8 mouse cellular contexts compared by ENCODE assay signal in the genomic region with DNA sequence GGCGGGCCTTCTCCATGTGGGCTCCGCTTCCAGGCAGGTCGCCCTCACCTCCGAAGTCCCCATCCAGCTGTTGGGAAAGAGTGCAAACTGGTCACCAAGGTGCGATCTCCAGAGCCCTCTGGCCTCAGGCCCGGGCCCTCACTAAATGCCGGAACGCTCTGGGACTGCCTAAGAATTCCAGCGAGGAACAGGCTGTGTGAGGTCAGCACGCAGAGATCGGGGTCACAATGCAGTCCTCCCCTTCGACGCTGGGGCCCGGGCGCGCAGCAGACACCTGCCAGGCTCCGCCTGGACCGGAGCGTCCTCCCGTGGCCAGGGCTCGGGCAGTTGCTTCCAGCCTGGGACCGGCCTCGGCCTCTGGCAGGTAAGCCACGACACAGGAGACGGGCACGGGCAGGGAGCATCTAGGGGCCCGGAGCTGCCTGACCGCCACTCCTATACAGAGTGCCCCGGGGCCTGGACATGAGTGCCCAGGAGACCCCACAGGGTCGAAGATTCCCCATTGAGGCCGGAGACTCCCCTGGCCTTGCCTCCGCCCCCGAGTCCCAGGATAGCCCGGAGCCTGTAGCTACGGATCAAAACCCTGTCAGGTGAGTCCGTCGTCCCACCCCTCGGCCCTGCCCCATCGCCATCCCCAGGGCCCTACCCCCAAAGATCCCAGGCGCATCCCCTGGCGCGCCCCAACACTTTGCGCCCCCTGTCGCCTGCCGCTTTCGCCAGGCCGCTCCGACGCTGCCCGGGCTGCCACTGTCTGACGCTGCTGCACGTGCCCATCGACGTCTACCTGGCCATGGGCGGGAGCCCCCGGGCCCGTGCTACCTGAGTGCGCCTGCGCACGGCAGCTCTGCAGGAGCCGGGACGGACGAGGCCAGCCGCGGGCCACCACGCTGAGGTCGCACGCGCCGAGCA. TPM values are rescaled to one million over a fixed set of nuclear protein-coding genes. Genes with fewer than 3 reads are reported as not detected.
DNase-seq lines count a peak whose midpoint lies in the region; ATAC-seq lines count a peak whose summit lies in the region.

Tssk3 (minus strand) TSS at position 51 of the 909 bp plus-strand sequence.
Fam229a (plus strand) TSS at position 219 of the 909 bp plus-strand sequence.

- peaks cover 16% of the 10 kb centered on the region for H3K27me3 ChIP-seq in hindbrain, embryonic 14.5 days (ENCODE audit: control insufficient read depth, insufficient read depth, low read length)
- H3K27me3 ChIP-seq in liver, embryonic 11.5 days (replicated peaks; ENCODE audit: control insufficient read depth, insufficient read depth, low read length), result peaks cover 20% of the 10 kb centered on the region

- H3K9ac ChIP-seq in hindbrain, embryonic 14.5 days, result peak within 1 kb of the TSS; percentile 28; the same call in 1 of the 2 replicates
- no peak within 1 kb of the TSS for H3K9ac ChIP-seq in liver, embryonic 11.5 days (ENCODE audit: low read depth, low read length)

- H3K9me3 ChIP-seq in hindbrain, embryonic 14.5 days (ENCODE audit: control insufficient read depth, low read length), result no peaks in the 10 kb centered on the region
- no peaks in the 10 kb centered on the region for H3K9me3 ChIP-seq in liver, embryonic 11.5 days (ENCODE audit: control insufficient read depth, low read length)

- H3K36me3 ChIP-seq in hindbrain, embryonic 14.5 days (replicated peaks; ENCODE audit: control insufficient read depth, insufficient read depth), result peaks cover 32% of the 10 kb centered on the region
- H3K36me3 ChIP-seq in liver, embryonic 11.5 days (ENCODE audit: control insufficient read depth, insufficient read depth, low read length), result peaks cover 18% of the 10 kb centered on the region

- ATAC-seq in hindbrain, embryonic 14.5 days (ENCODE audit: low FRiP score), result peak; percentile 41; the same call in 1 of the 2 replicates
- peak; percentile 39 for ATAC-seq in liver, embryonic 11.5 days (replicated peaks; ENCODE audit: low FRiP score)
- ATAC-seq in erythroid progenitor cell, adult 5-6 weeks (replicated peaks; ENCODE audit: low FRiP score, poor library complexity, severe bottlenecking), result no peak

- H3K27ac ChIP-seq in hindbrain, embryonic 14.5 days, result no peak within 1 kb of the TSS
- no peak within 1 kb of the TSS for H3K27ac ChIP-seq in liver, embryonic 11.5 days (ENCODE audit: low read depth, low read length)

- H3K4me2 ChIP-seq in hindbrain, embryonic 14.5 days (replicated peaks), result peak within 1 kb of the TSS; percentile 57
- H3K4me2 ChIP-seq in liver, embryonic 11.5 days, result peak within 1 kb of the TSS; percentile 68

- peak within 1 kb of the TSS; percentile 29 for H3K4me3 ChIP-seq in hindbrain, embryonic 14.5 days (replicated peaks; ENCODE audit: low read length)
- H3K4me3 ChIP-seq in liver, embryonic 11.5 days (ENCODE audit: low read depth, low read length), result peak within 1 kb of the TSS; percentile 38

- peaks cover 17% of the 10 kb centered on the region for H3K4me1 ChIP-seq in hindbrain, embryonic 14.5 days (replicated peaks; ENCODE audit: control insufficient read depth, insufficient read depth, low read length)
- H3K4me1 ChIP-seq in liver, embryonic 11.5 days (replicated peaks; ENCODE audit: control insufficient read depth, insufficient read depth, low read length), result peaks cover 13% of the 10 kb centered on the region; the same call in 1 of the 2 replicates

- 3% methylated on average over 67 of the region's 70 CpGs for WGBS in hindbrain, embryonic 14.5 days
- WGBS in liver, embryonic 11.5 days, result 8% methylated on average over 70 of the region's 70 CpGs

- DNase-seq in spleen, adult 18-20 months, result peak; percentile 28 to 37
- DNase-seq in spleen, postnatal 4 days (ENCODE audit: low spot score in 2 of 2), result no peak
- DNase-seq in cerebellum, postnatal 36 days, result peak; percentile 31 to 66
- DNase-seq in hindbrain, embryonic 14.5 days (ENCODE audit: low spot score), result peak; percentile 46
- DNase-seq in liver, embryonic 11.5 days (ENCODE audit: low spot score), result no peak
- DNase-seq in neural tube, embryonic 10.5 days (ENCODE audit: extremely low spot score, low spot score), result peak; percentile 47
- DNase-seq in frontal cortex, postnatal 10 days (ENCODE audit: low spot score in 2 of 2), result no peak

RNA-seq across cellular contexts. Expression of gene Tssk3, which starts in this region (rescaled TPM):
- 0.16 and 0.46 TPM in 2 replicates for polyA plus RNA-seq in hindbrain, embryonic 14.5 days (2014; fragmentation: Nextera tagmentation; extraction: Ambion mirVana)
- polyA plus RNA-seq in liver, embryonic 11.5 days (2014; fragmentation: Nextera tagmentation; extraction: Ambion mirVana), result not detected in 2 replicates
- total RNA-seq in erythroid progenitor cell, adult 5-6 weeks (2015; ENCODE audit: low replicate concordance), result not detected in 2 replicates
- total RNA-seq in erythroid progenitor cell, adult 5-6 weeks (2017; ENCODE audit: low replicate concordance), result not detected in 2 replicates

RNA-seq across cellular contexts. Expression of gene Fam229a, which starts in this region (rescaled TPM):
- polyA plus RNA-seq in hindbrain, embryonic 14.5 days (2014; fragmentation: Nextera tagmentation; extraction: Ambion mirVana), result 0.55 and 0.78 TPM in 2 replicates
- not detected in 2 replicates for polyA plus RNA-seq in liver, embryonic 11.5 days (2014; fragmentation: Nextera tagmentation; extraction: Ambion mirVana)
- 7.5 TPM in 1 of 2 replicates, not detected in the other for total RNA-seq in erythroid progenitor cell, adult 5-6 weeks (2015; ENCODE audit: low replicate concordance)
- not detected in 2 replicates for total RNA-seq in erythroid progenitor cell, adult 5-6 weeks (2017; ENCODE audit: low replicate concordance)

Comparison
In these comparisons a context has a peak if more than half of its experiments do, and no peak if none do; other contexts are left out.
1. DNase-seq: peak in spleen, adult 18-20 months (2 of 2), cerebellum, postnatal 36 days (2 of 2) and neural tube, embryonic 10.5 days (single experiment); none in spleen, postnatal 4 days (0 of 2), liver, embryonic 11.5 days (single experiment) and frontal cortex, postnatal 10 days (0 of 2).
2. Peak in DNase-seq, ATAC-seq, H3K4me3 ChIP-seq, H3K9ac ChIP-seq and H3K4me2 ChIP-seq in hindbrain, embryonic 14.5 days; RNA of the genes that start here not detected or under 1 TPM.
3. Peak in ATAC-seq, H3K4me3 ChIP-seq and H3K4me2 ChIP-seq in liver, embryonic 11.5 days; RNA of the genes that start here not detected or under 1 TPM.